21 mouse cellular contexts compared by ENCODE assay signal in the genomic region with DNA sequence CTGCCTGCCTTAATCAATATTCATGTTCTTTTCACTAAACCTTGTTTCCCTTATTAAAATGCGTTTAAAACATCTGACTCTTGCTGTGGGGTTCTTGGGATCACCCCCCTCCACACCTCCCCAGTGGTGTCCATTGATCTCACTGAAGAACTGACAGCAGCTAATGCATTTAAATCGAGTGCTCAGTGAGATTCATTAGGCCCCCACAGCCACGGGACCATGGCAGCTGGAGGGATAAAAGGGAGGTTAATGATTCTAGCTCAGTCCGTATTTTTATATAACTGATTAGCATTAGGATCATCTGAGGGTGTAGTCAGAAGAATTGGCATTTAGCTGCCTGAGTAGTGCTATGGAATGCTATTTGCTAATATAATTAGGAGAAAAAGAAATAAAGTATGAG. TPM values are rescaled to one million over a fixed set of nuclear protein-coding genes. Genes with fewer than 3 reads are reported as not detected.
A peak's percentile ranks its signal among the peaks of the same experiment; 100 is the strongest.
DNase-seq lines count a peak whose midpoint lies in the region; ATAC-seq lines count a peak whose summit lies in the region.
"Had no signal": no experiment of that assay in that cellular context is flagged by ENCODE, and none has a peak within 500 bp of the region (broad histone marks: within the 10 kb centered on the region; RNA-seq: fewer than 3 reads in every experiment).

No protein-coding gene starts in this region.

- 82% methylated on average over 4 of the region's 4 CpGs for WGBS in heart, embryonic 10.5 days
- 13% methylated on average over 4 of the region's 4 CpGs for whole genome bisulfite sequencing in hindbrain, embryonic 13.5 days
- WGBS in neural tube, embryonic 12.5 days, result 31% methylated on average over 4 of the region's 4 CpGs

- H3K36me3 ChIP-seq in heart, embryonic 10.5 days, result peaks cover 25% of the 10 kb centered on the region
- peaks cover 15% of the 10 kb centered on the region for H3K36me3 ChIP-seq in hindbrain, embryonic 13.5 days
- H3K36me3 ChIP-seq in neural tube, embryonic 12.5 days, result 0 out of 2 replicates have a peak, but pooled peaks cover 4% of the 10 kb centered on the region

- DNase-seq in heart, embryonic 10.5 days (ENCODE audit: low spot score), result peak; percentile 6
- DNase-seq in heart, postnatal 36 days, result no peak
- DNase-seq in Muller cell, postnatal 12 days (ENCODE audit: inconsistent ontology term), result peak; percentile 33
- DNase-seq in thymus, postnatal 0 days (ENCODE audit: low spot score), result no peak
- DNase-seq in right cerebral cortex, postnatal 36 days (ENCODE audit: low spot score in 2 of 2), result no peak
- DNase-seq: B cell, adult 2 months; cerebellum, adult 9-10 months; heart, adult 11 months; kidney, adult 8-10 months; kidney, postnatal 25 days; lung, adult 18-20 months; lung, postnatal 14 days; right cerebral cortex, postnatal 14 days; thymus, adult 18-20 months had no signal

- H3K4me3 ChIP-seq in heart, embryonic 10.5 days, result no peak overlapping the region
- H3K4me3 ChIP-seq in hindbrain, embryonic 13.5 days, result no peak overlapping the region
- no peak overlapping the region for H3K4me3 ChIP-seq in neural tube, embryonic 12.5 days
- H3K4me3 ChIP-seq: embryonic facial prominence, embryonic 12.5 days; heart, embryonic 13.5 days; left cerebral cortex, adult 2 months; megakaryocyte, embryonic 14.5 days had no signal

- H3K9ac ChIP-seq in hindbrain, embryonic 13.5 days, result no peak overlapping the region
- H3K9ac ChIP-seq in neural tube, embryonic 12.5 days, result no peak overlapping the region
- H3K9ac ChIP-seq: embryonic facial prominence, embryonic 12.5 days; heart, embryonic 13.5 days had no signal

- no peaks in the 10 kb centered on the region for H3K27me3 ChIP-seq in heart, embryonic 10.5 days (ENCODE audit: insufficient read depth, poor library complexity, severe bottlenecking)
- H3K27me3 ChIP-seq in hindbrain, embryonic 13.5 days, result no peaks in the 10 kb centered on the region
- no peaks in the 10 kb centered on the region for H3K27me3 ChIP-seq in neural tube, embryonic 12.5 days (replicated peaks)
- H3K27me3 ChIP-seq: embryonic facial prominence, embryonic 12.5 days; heart, embryonic 13.5 days; megakaryocyte, embryonic 14.5 days had no signal

- H3K9me3 ChIP-seq in heart, embryonic 10.5 days, result no peaks in the 10 kb centered on the region
- no peaks in the 10 kb centered on the region for H3K9me3 ChIP-seq in hindbrain, embryonic 13.5 days
- H3K9me3 ChIP-seq in neural tube, embryonic 12.5 days, result no peaks in the 10 kb centered on the region
- H3K9me3 ChIP-seq: embryonic facial prominence, embryonic 12.5 days; heart, embryonic 13.5 days; megakaryocyte, embryonic 14.5 days had no signal

- peak; percentile 64; the same call in 1 of the 2 replicates for ATAC-seq in hindbrain, embryonic 13.5 days (ENCODE audit: low FRiP score)
- peak; percentile 64 for ATAC-seq in neural tube, embryonic 12.5 days (ENCODE audit: low FRiP score, low read depth)

- peaks cover 8% of the 10 kb centered on the region for H3K4me1 ChIP-seq in heart, embryonic 10.5 days
- peaks cover 28% of the 10 kb centered on the region for H3K4me1 ChIP-seq in hindbrain, embryonic 13.5 days (replicated peaks)
- no peaks in the 10 kb centered on the region; the same call in 1 of the 2 replicates for H3K4me1 ChIP-seq in neural tube, embryonic 12.5 days

- H3K27ac ChIP-seq in heart, embryonic 10.5 days, result no peak overlapping the region
- H3K27ac ChIP-seq in hindbrain, embryonic 13.5 days, result peak overlapping the region; percentile 76; the same call in 1 of the 2 replicates
- no peak overlapping the region for H3K27ac ChIP-seq in neural tube, embryonic 12.5 days
- H3K27ac ChIP-seq: embryonic facial prominence, embryonic 12.5 days; heart, embryonic 13.5 days; left cerebral cortex, adult 2 months had no signal

- intact Hi-C loops in heart, postnatal 36 days (cut with DNase I), result no loop called here

- no peak overlapping the region for H3K4me2 ChIP-seq in hindbrain, embryonic 13.5 days
- no peak overlapping the region for H3K4me2 ChIP-seq in neural tube, embryonic 12.5 days (replicated peaks)
- H3K4me2 ChIP-seq: embryonic facial prominence, embryonic 12.5 days; heart, embryonic 13.5 days; liver, embryonic 11.5 days had no signal

RNA-seq across cellular contexts. Expression of gene Prmt3, which starts 41.2 kb away (rescaled TPM):
- polyA plus RNA-seq in heart, embryonic 10.5 days (2016; fragmentation: Nextera tagmentation; extraction: Ambion mirVana), result 65.2 and 69.7 TPM in 2 replicates
- total RNA-seq in heart, postnatal 36 days (2021), result 10 to 100 TPM; 11.9 to 13.8 TPM
- polyA plus RNA-seq in hindbrain, embryonic 13.5 days (2015; fragmentation: Nextera tagmentation; extraction: Ambion mirVana), result 50.8 and 52.5 TPM in 2 replicates
- polyA plus RNA-seq in neural tube, embryonic 12.5 days (2016; fragmentation: Nextera tagmentation; extraction: Ambion mirVana), result 52.4 and 54.5 TPM in 2 replicates
- polyA plus RNA-seq in thymus, postnatal 0 days (2015; fragmentation: Nextera tagmentation; extraction: Ambion mirVana), result 51.0 and 51.7 TPM in 2 replicates

Comparison
In these comparisons a context has a peak if more than half of its experiments do, and no peak if none do; other contexts are left out.
1. DNase-seq: peak in heart, embryonic 10.5 days (single experiment) and Muller cell, postnatal 12 days (single experiment); none in heart, postnatal 36 days (0 of 2), thymus, postnatal 0 days (single experiment) and right cerebral cortex, postnatal 36 days (0 of 2).